Mouse (Mus musculus): ENCODE measurements around the gene D130043K22Rik. TPM values are rescaled to one million over a fixed set of nuclear protein-coding genes. Genes with fewer than 3 reads are reported as not detected.

Gene D130043K22Rik
- polyA plus RNA-seq, 1 experiment from 2014 or later = 1.1 TPM

DNA sequence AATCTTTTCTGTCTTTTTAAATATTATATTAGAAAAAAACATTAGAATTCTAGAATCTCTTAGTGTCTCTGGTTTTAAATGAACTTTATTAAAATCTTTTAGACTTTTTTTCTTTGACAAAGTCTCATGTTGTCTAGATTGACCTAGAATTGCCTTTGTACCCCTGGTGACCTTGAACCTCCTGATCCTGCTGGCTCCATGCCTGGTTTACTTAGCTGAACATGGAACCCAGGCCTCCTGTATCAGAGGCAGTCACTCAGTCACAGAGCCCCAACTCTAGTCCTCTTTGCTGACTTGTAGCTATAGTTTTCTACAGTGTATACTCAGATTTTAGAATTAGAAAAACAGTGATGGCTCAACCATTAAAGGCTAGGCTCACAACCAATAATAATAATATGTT, 38.9 kb upstream of the D130043K22Rik start:
- Histone ChIP-seq H3K4me3 (ENCODE audit: low read depth, low read length) (no peak overlapping the region), H3K9ac (ENCODE audit: low read length) (no peak overlapping the region), H3K9me3 (ENCODE audit: control insufficient read depth, low read length) (no peaks in the 10 kb centered on the region), H3K36me3 (ENCODE audit: control insufficient read depth, insufficient read depth, low read length) (peaks cover 13% of the 10 kb centered on the region), H3K27ac (ENCODE audit: low read depth, low read length) (no peak overlapping the region), H3K4me2 (no peak overlapping the region), H3K27me3 (ENCODE audit: control insufficient read depth, insufficient read depth, low read length) (no peaks in the 10 kb centered on the region), H3K4me1 (ENCODE audit: control insufficient read depth, insufficient read depth, low read length) (peaks cover 12% of the 10 kb centered on the region)
- ATAC-seq (ENCODE audit: low FRiP score) = no peak
- no peak for DNase-seq (ENCODE audit: low spot score, missing footprints)

DNA sequence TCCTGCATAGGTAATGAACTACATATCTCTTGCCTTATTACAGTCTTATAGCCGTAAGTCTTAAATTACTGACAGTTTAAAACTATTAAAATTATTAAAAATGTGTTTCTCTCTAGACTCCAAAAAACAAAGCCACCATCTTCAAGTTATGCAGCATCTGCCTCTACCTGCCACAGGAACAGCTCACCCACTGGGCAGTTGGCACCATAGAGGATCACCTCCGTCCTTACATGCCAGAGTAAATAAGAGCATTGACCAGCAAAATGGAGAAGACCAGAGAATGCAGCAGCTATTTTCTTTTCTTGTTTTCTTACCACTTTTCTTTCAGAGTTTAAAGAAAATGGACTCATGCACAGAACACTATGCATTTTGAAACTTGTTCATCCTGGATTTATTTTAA, 32.4 kb upstream of the D130043K22Rik start:
- Histone ChIP-seq H3K4me3 (ENCODE audit: low read depth, low read length) (no peak overlapping the region), H3K9ac (ENCODE audit: low read length) (no peak overlapping the region), H3K4me1 (ENCODE audit: control insufficient read depth, insufficient read depth, low read length) (no peaks in the 10 kb centered on the region), H3K9me3 (ENCODE audit: control insufficient read depth, low read length) (no peaks in the 10 kb centered on the region), H3K27ac (ENCODE audit: low read depth, low read length) (no peak overlapping the region), H3K27me3 (ENCODE audit: control insufficient read depth, insufficient read depth, low read length) (no peaks in the 10 kb centered on the region), H3K36me3 (ENCODE audit: control insufficient read depth, insufficient read depth, low read length) (peaks cover 27% of the 10 kb centered on the region), H3K4me2 (no peak overlapping the region)
- DNase-seq (ENCODE audit: low spot score, missing footprints) (no peak), ATAC-seq (ENCODE audit: low FRiP score) (no peak)
- WGBS = 96% methylated on average over 2 of the region's 2 CpGs

- Histone ChIP-seq H3K9ac (ENCODE audit: low read length) (no peak overlapping the region), H3K4me2 (no peak overlapping the region), H3K36me3 (ENCODE audit: control insufficient read depth, insufficient read depth, low read length) (peaks cover 25% of the 10 kb centered on the region), H3K27ac (ENCODE audit: low read depth, low read length) (no peak overlapping the region), H3K9me3 (ENCODE audit: control insufficient read depth, low read length) (no peaks in the 10 kb centered on the region), H3K4me3 (ENCODE audit: low read depth, low read length) (no peak overlapping the region), H3K4me1 (ENCODE audit: control insufficient read depth, insufficient read depth, low read length) (no peaks in the 10 kb centered on the region), H3K27me3 (ENCODE audit: control insufficient read depth, insufficient read depth, low read length) (no peaks in the 10 kb centered on the region)
- no peak for ATAC-seq (ENCODE audit: low FRiP score)
- 86% methylated on average over 1 of the region's 1 CpGs for WGBS
- no peak for DNase-seq (ENCODE audit: low spot score, missing footprints)
Observed at GRCm38 (mm10) chr13:24814616-24815015, 30.3 kb upstream of the D130043K22Rik start.

DNA sequence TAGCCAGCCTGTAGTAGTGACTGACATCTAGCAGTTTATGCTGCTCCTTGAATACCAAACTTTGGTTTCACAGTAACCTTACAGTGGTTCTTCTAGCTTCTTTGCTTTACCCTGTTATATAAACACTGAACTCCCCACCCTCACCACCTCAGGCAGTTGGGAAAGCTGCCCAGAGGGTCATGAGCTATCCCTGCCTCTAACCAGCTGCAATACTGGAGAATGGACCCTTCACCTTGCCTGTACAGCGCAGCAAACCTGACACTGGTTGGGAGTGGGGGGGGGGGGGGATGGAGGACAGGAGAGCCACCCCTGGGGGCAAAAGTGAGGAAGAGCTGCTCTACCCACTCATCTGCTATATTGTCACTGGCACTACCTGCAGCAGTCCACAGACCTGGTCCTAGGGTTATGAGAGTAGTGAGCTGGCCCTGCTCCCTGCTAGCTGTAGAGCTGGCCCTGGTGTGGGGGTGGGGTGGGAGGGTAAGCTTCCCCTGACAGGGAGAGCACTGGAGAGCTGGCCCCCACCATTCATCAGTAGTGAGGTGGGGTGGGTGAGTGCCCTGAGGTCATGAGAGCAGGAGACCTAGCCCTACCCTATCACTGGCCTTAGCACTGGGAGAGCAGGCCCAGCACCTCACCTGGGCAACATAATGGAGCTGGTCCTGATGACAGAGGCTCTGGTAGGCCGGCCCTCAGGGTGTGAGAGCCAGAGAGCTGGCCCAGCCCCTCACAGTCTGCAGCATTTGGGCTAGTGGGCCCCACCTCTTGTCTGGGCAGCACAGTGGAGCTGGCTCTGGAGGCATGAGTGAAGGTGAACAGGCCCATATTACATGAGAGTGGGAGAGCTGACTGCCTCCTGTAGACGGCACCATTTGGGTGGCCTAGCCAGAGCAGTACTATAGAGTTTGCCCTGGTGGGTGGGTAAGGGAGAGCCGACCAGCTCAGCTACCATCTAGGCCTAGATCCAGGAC, 28.5 kb upstream of the D130043K22Rik start:
- no peak overlapping the region for H3K4me2 ChIP-seq
- H3K36me3 ChIP-seq (ENCODE audit: control insufficient read depth, insufficient read depth, low read length) = peaks cover 14% of the 10 kb centered on the region; the same call in 1 of the 2 replicates
- no peaks in the 10 kb centered on the region for H3K27me3 ChIP-seq (ENCODE audit: control insufficient read depth, insufficient read depth, low read length)
- no peaks in the 10 kb centered on the region for H3K4me1 ChIP-seq (ENCODE audit: control insufficient read depth, insufficient read depth, low read length)
- H3K27ac ChIP-seq (ENCODE audit: low read depth, low read length) = no peak overlapping the region
- ATAC-seq (ENCODE audit: low FRiP score) = peak; percentile 83
- no peak overlapping the region for H3K4me3 ChIP-seq (ENCODE audit: low read depth, low read length)
- 68% methylated on average over 4 of the region's 4 CpGs for WGBS
- DNase-seq (ENCODE audit: low spot score, missing footprints) = peak; percentile 85
- no peaks in the 10 kb centered on the region for H3K9me3 ChIP-seq (ENCODE audit: control insufficient read depth, low read length)
- no peak overlapping the region for H3K9ac ChIP-seq (ENCODE audit: low read length)

- WGBS = 82% methylated on average over 1 of the region's 1 CpGs
Observed at GRCm38 (mm10) chr13:24819931-24820330, 25.0 kb upstream of the D130043K22Rik start.

DNA sequence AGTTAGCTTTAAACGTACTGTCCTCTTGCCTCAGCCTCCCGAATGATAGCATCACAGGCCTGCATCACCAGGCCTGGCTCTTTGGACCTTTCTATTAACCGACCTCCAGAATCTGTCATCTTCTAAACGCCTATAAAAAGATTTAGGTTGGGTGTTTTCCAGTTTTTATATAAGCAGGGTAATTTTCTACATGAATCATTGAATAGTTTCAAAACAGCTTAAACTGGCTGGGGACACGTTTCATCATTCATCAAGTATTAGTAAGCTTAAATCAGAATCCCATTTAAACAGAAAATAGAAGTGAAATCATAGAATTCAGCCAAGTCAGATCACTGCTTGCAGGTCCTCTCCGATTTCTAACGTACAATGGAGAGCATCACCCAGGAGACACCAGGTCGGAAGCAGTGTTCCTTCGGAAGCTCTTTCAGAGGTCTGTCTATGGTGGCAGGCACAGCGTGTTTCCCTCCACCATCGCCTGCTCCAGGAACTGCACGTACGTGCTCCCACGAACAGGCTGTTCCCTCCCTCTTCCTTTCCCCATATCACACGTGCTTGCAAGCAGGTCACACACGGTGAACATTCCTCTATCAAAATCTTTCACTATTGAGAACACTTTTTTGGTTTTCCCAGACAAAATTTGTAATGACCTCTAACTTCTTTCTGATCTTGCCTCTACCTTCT, 22.1 kb upstream of the D130043K22Rik start:
- ATAC-seq (ENCODE audit: low FRiP score) (no peak), DNase-seq (ENCODE audit: low spot score, missing footprints) (no peak)
- H3K4me1 ChIP-seq (ENCODE audit: control insufficient read depth, insufficient read depth, low read length) = no peaks in the 10 kb centered on the region
- no peaks in the 10 kb centered on the region for H3K9me3 ChIP-seq (ENCODE audit: control insufficient read depth, low read length)
- H3K27ac ChIP-seq (ENCODE audit: low read depth, low read length) = no peak overlapping the region
- WGBS = 91% methylated on average over 16 of the region's 16 CpGs
- no peaks in the 10 kb centered on the region for H3K27me3 ChIP-seq (ENCODE audit: control insufficient read depth, insufficient read depth, low read length)
- no peak overlapping the region for H3K4me2 ChIP-seq
- H3K4me3 ChIP-seq (ENCODE audit: low read depth, low read length) = no peak overlapping the region
- H3K9ac ChIP-seq (ENCODE audit: low read length) = no peak overlapping the region
- H3K36me3 ChIP-seq (ENCODE audit: control insufficient read depth, insufficient read depth, low read length) = no peaks in the 10 kb centered on the region

More at GRCm38 (mm10) chr13:24819931-24820330, 25.0 kb upstream of the D130043K22Rik start:
- H3K27me3 ChIP-seq (ENCODE audit: control insufficient read depth, insufficient read depth, low read length) = no peaks in the 10 kb centered on the region
- H3K9ac ChIP-seq (ENCODE audit: low read length) = no peak overlapping the region
- H3K4me1 ChIP-seq (ENCODE audit: control insufficient read depth, insufficient read depth, low read length) = no peaks in the 10 kb centered on the region
- H3K9me3 ChIP-seq (ENCODE audit: control insufficient read depth, low read length) = no peaks in the 10 kb centered on the region
- no peaks in the 10 kb centered on the region for H3K36me3 ChIP-seq (ENCODE audit: control insufficient read depth, insufficient read depth, low read length)
- no peak overlapping the region for H3K4me2 ChIP-seq
- ATAC-seq (ENCODE audit: low FRiP score) = no peak
- no peak overlapping the region for H3K27ac ChIP-seq (ENCODE audit: low read depth, low read length)
- no peak for DNase-seq (ENCODE audit: low spot score, missing footprints)
- H3K4me3 ChIP-seq (ENCODE audit: low read depth, low read length) = no peak overlapping the region

DNA sequence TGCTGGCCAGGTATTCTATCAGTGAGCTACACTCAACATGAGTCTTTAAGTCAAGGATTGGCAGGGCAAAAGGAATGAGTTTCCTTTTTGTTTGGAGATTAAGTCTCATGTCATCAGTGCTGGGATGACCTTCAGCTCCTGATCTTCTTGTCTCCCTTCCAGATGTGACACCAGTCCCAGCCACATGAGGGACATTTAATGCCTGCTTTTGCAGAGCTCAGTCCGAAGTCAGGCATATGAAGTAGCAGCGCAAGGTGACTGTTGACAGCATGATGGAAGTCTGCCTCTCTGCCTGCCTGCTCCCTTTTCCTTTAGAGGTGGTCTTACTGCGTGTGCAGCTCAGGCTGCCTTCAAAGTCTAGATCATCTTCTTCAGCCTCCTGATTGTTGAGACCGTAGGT, 20.3 kb upstream of the D130043K22Rik start:
- DNase-seq (ENCODE audit: low spot score, missing footprints) = no peak
- Histone ChIP-seq H3K9me3 (ENCODE audit: control insufficient read depth, low read length) (no peaks in the 10 kb centered on the region), H3K36me3 (ENCODE audit: control insufficient read depth, insufficient read depth, low read length) (no peaks in the 10 kb centered on the region), H3K4me3 (ENCODE audit: low read depth, low read length) (no peak overlapping the region), H3K9ac (ENCODE audit: low read length) (no peak overlapping the region), H3K4me1 (ENCODE audit: control insufficient read depth, insufficient read depth, low read length) (no peaks in the 10 kb centered on the region), H3K27ac (ENCODE audit: low read depth, low read length) (no peak overlapping the region), H3K4me2 (no peak overlapping the region), H3K27me3 (ENCODE audit: control insufficient read depth, insufficient read depth, low read length) (no peaks in the 10 kb centered on the region)
- 91% methylated on average over 4 of the region's 4 CpGs for WGBS
- no peak for ATAC-seq (ENCODE audit: low FRiP score)

DNA sequence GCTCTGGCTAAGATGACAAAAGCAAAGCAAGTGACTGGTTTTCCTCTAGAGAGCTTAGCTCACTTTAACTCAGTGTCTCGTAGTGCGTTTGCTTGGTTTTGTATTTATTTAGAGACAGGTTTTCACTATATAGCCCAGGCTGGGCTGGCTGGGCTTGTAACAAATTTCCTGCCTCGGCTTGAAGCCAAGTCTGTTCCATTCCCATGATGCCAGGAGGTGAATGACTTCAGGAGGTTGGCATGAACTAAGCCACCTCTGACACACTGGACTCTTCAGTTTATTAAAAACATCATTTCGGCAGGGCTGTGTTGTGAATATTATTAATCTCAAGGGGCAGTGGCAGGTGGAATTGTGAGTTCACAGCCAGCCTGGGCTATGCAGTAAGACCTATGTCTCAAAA, 19.3 kb upstream of the D130043K22Rik start:
- DNase-seq (ENCODE audit: low spot score, missing footprints) (no peak), ATAC-seq (ENCODE audit: low FRiP score) (no peak)
- Histone ChIP-seq H3K36me3 (ENCODE audit: control insufficient read depth, insufficient read depth, low read length) (no peaks in the 10 kb centered on the region), H3K4me1 (ENCODE audit: control insufficient read depth, insufficient read depth, low read length) (peaks cover under 1% of the 10 kb centered on the region), H3K4me2 (no peak overlapping the region), H3K9ac (ENCODE audit: low read length) (no peak overlapping the region), H3K9me3 (ENCODE audit: control insufficient read depth, low read length) (no peaks in the 10 kb centered on the region), H3K27ac (ENCODE audit: low read depth, low read length) (no peak overlapping the region), H3K4me3 (ENCODE audit: low read depth, low read length) (no peak overlapping the region), H3K27me3 (ENCODE audit: control insufficient read depth, insufficient read depth, low read length) (no peaks in the 10 kb centered on the region)
- 89% methylated on average over 4 of the region's 4 CpGs for WGBS

DNA sequence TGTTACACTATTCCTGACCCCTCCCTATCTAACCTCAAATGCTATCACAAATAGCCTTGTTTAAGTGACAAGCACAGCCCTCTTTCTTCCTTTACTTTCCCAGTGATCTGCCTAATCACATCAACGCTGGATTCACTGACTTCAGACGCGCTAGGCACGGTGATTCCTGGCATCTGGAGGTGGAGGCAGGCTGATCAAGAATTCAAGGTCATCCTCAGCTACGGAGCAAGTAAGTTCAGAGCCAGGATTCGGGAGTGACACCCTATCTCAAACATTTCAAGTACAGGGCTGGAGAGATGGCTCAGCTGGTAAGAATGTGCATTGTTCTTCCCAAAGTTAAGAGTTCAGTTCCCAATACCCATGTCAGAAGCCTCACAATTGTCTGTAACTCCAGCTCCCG, 18.8 kb upstream of the D130043K22Rik start:
- no peak for ATAC-seq (ENCODE audit: low FRiP score)
- peaks cover 4% of the 10 kb centered on the region for H3K4me1 ChIP-seq (ENCODE audit: control insufficient read depth, insufficient read depth, low read length)
- H3K27me3 ChIP-seq (ENCODE audit: control insufficient read depth, insufficient read depth, low read length) = no peaks in the 10 kb centered on the region
- 89% methylated on average over 7 of the region's 7 CpGs for WGBS
- H3K9ac ChIP-seq (ENCODE audit: low read length) = no peak overlapping the region
- no peak for DNase-seq (ENCODE audit: low spot score, missing footprints)
- no peaks in the 10 kb centered on the region for H3K36me3 ChIP-seq (ENCODE audit: control insufficient read depth, insufficient read depth, low read length)
- no peaks in the 10 kb centered on the region for H3K9me3 ChIP-seq (ENCODE audit: control insufficient read depth, low read length)
- no peak overlapping the region for H3K27ac ChIP-seq (ENCODE audit: low read depth, low read length)
- H3K4me3 ChIP-seq (ENCODE audit: low read depth, low read length) = no peak overlapping the region
- no peak overlapping the region for H3K4me2 ChIP-seq

Data from midbrain, embryonic 11.5 days (tissue).